Mouse (Mus musculus): Measurements from ENCODE around the gene Arhgef18. TPM values are rescaled to one million over a fixed set of nuclear protein-coding genes. Genes with fewer than 3 reads are reported as not detected.

Gene Arhgef18
- polyA plus RNA-seq, 1 experiment = 19.8 TPM

- no peak overlapping the region for H3K27ac ChIP-seq (ENCODE audit: insufficient read depth, low read length)
- no peak overlapping the region for H3K4me3 ChIP-seq (ENCODE audit: insufficient read depth, low read length)
- TF ChIP-seq POLR2A (IDR thresholded peaks at IDR 0.05; ENCODE audit: low read depth, low read length) = no peak
- no peak for TF ChIP-seq CTCF (IDR thresholded peaks at IDR 0.05; ENCODE audit: borderline replicate concordance, insufficient read depth, low read length)
- H3K4me1 ChIP-seq (ENCODE audit: control insufficient read depth, insufficient read depth, low read length) = peaks cover 46% of the 10 kb centered on the region
These were observed 22.9 kb downstream of the Arhgef18 start for GRCm38 (mm10) chr8:3415661-3416060.

GRCm38 (mm10) chr8:3416846-3417245, 24.0 kb downstream of the Arhgef18 start:
- Histone ChIP-seq H3K4me1 (ENCODE audit: control insufficient read depth, insufficient read depth, low read length) (peaks cover 46% of the 10 kb centered on the region), H3K4me3 (ENCODE audit: insufficient read depth, low read length) (no peak overlapping the region), H3K27ac (ENCODE audit: insufficient read depth, low read length) (peak overlapping the region; percentile 82)
- TF ChIP-seq CTCF (IDR thresholded peaks at IDR 0.05; ENCODE audit: borderline replicate concordance, insufficient read depth, low read length) (no peak), POLR2A (IDR thresholded peaks at IDR 0.05; ENCODE audit: low read depth, low read length) (no peak)

GRCm38 (mm10) chr8:3417455-3417854, 24.6 kb downstream of the Arhgef18 start:
- peaks cover 40% of the 10 kb centered on the region for H3K4me1 ChIP-seq (ENCODE audit: control insufficient read depth, insufficient read depth, low read length)
- H3K4me3 ChIP-seq (ENCODE audit: insufficient read depth, low read length) = no peak overlapping the region
- peak overlapping the region; percentile 82 for H3K27ac ChIP-seq (ENCODE audit: insufficient read depth, low read length)
- no peak for TF ChIP-seq CTCF (IDR thresholded peaks at IDR 0.05; ENCODE audit: borderline replicate concordance, insufficient read depth, low read length)
- TF ChIP-seq POLR2A (IDR thresholded peaks at IDR 0.05; ENCODE audit: low read depth, low read length) = no peak

- Histone ChIP-seq H3K4me1 (ENCODE audit: control insufficient read depth, insufficient read depth, low read length) (peaks cover 38% of the 10 kb centered on the region), H3K27ac (ENCODE audit: insufficient read depth, low read length) (peak overlapping the region; percentile 82), H3K4me3 (ENCODE audit: insufficient read depth, low read length) (no peak overlapping the region)
- TF ChIP-seq POLR2A (IDR thresholded peaks at IDR 0.05; ENCODE audit: low read depth, low read length) (no peak), CTCF (IDR thresholded peaks at IDR 0.05; ENCODE audit: borderline replicate concordance, insufficient read depth, low read length) (no peak)
These were observed 25.3 kb downstream of the Arhgef18 start for GRCm38 (mm10) chr8:3418101-3418500.

- Histone ChIP-seq H3K4me1 (ENCODE audit: control insufficient read depth, insufficient read depth, low read length) (peaks cover 25% of the 10 kb centered on the region), H3K4me3 (ENCODE audit: insufficient read depth, low read length) (no peak overlapping the region), H3K27ac (ENCODE audit: insufficient read depth, low read length) (peak overlapping the region; percentile 67)
- TF ChIP-seq POLR2A (IDR thresholded peaks at IDR 0.05; ENCODE audit: low read depth, low read length) = no peak
- no peak for TF ChIP-seq CTCF (IDR thresholded peaks at IDR 0.05; ENCODE audit: borderline replicate concordance, insufficient read depth, low read length)
These were observed 27.4 kb downstream of the Arhgef18 start for GRCm38 (mm10) chr8:3420105-3420706.

GRCm38 (mm10) chr8:3421507-3421906, 28.7 kb downstream of the Arhgef18 start:
- Histone ChIP-seq H3K4me3 (ENCODE audit: insufficient read depth, low read length) (no peak overlapping the region), H3K4me1 (ENCODE audit: control insufficient read depth, insufficient read depth, low read length) (peaks cover 28% of the 10 kb centered on the region), H3K27ac (ENCODE audit: insufficient read depth, low read length) (no peak overlapping the region)
- no peak for TF ChIP-seq POLR2A (IDR thresholded peaks at IDR 0.05; ENCODE audit: low read depth, low read length)
- TF ChIP-seq CTCF (IDR thresholded peaks at IDR 0.05; ENCODE audit: borderline replicate concordance, insufficient read depth, low read length) = no peak

GRCm38 (mm10) chr8:3425217-3425616, 32.4 kb downstream of the Arhgef18 start:
- TF ChIP-seq CTCF (IDR thresholded peaks at IDR 0.05; ENCODE audit: borderline replicate concordance, insufficient read depth, low read length) (no peak), POLR2A (IDR thresholded peaks at IDR 0.05; ENCODE audit: low read depth, low read length) (no peak)
- no peak overlapping the region for H3K27ac ChIP-seq (ENCODE audit: insufficient read depth, low read length)

GRCm38 (mm10) chr8:3426211-3426610, 33.4 kb downstream of the Arhgef18 start:
- peaks cover 20% of the 10 kb centered on the region for H3K4me1 ChIP-seq (ENCODE audit: control insufficient read depth, insufficient read depth, low read length)
- peak overlapping the region; percentile 19; the same call in 1 of the 2 replicates for H3K27ac ChIP-seq (ENCODE audit: insufficient read depth, low read length)
- TF ChIP-seq CTCF (IDR thresholded peaks at IDR 0.05; ENCODE audit: borderline replicate concordance, insufficient read depth, low read length) (no peak), POLR2A (IDR thresholded peaks at IDR 0.05; ENCODE audit: low read depth, low read length) (no peak)
- H3K4me3 ChIP-seq (ENCODE audit: insufficient read depth, low read length) = no peak overlapping the region

More at GRCm38 (mm10) chr8:3425217-3425616, 32.4 kb downstream of the Arhgef18 start:
- no peak overlapping the region for H3K4me3 ChIP-seq (ENCODE audit: insufficient read depth, low read length)
- peaks cover 23% of the 10 kb centered on the region for H3K4me1 ChIP-seq (ENCODE audit: control insufficient read depth, insufficient read depth, low read length)

- H3K27ac ChIP-seq (ENCODE audit: insufficient read depth, low read length) = no peak overlapping the region
- no peak overlapping the region for H3K4me3 ChIP-seq (ENCODE audit: insufficient read depth, low read length)
- no peak for TF ChIP-seq POLR2A (IDR thresholded peaks at IDR 0.05; ENCODE audit: low read depth, low read length)
- no peak for TF ChIP-seq CTCF (IDR thresholded peaks at IDR 0.05; ENCODE audit: borderline replicate concordance, insufficient read depth, low read length)
- H3K4me1 ChIP-seq (ENCODE audit: control insufficient read depth, insufficient read depth, low read length) = peaks cover 20% of the 10 kb centered on the region
These were observed 35.6 kb downstream of the Arhgef18 start for GRCm38 (mm10) chr8:3428426-3428825.

- no peak overlapping the region for H3K4me3 ChIP-seq (ENCODE audit: insufficient read depth, low read length)
- H3K27ac ChIP-seq (ENCODE audit: insufficient read depth, low read length) = peak overlapping the region; percentile 48; the same call in 1 of the 2 replicates
- no peak for TF ChIP-seq CTCF (IDR thresholded peaks at IDR 0.05; ENCODE audit: borderline replicate concordance, insufficient read depth, low read length)
- no peak for TF ChIP-seq POLR2A (IDR thresholded peaks at IDR 0.05; ENCODE audit: low read depth, low read length)
- peaks cover 20% of the 10 kb centered on the region for H3K4me1 ChIP-seq (ENCODE audit: control insufficient read depth, insufficient read depth, low read length)
These were observed 37.2 kb downstream of the Arhgef18 start for GRCm38 (mm10) chr8:3429966-3430365.

Data from embryonic fibroblast, embryonic 13.5 days (primary cell).